Mouse (Mus musculus): Measurements from ENCODE around the gene Slc17a9. TPM values are rescaled to one million over a fixed set of nuclear protein-coding genes. Genes with fewer than 3 reads are reported as not detected.

Slc17a9 gene
- polyA plus RNA-seq, 1 experiment from 2014 or later: 0.42 TPM

DNA sequence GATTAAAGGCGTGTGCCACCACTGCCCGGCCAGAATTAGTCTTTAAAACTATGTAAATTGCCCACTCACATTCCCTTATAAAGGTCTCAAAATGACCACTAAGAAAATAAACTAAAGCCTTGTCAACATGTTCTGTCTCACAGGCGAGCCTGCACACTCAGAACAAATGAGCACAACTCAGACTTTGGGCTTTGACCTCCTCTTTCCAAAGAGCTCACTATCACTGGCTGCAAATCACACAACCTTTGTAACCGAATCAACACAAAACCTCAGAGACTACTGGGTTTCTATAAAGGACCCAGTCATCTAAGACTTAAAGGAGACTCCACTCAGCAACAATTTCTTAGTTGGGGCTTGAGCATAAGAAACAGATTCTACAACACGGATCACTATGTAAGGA, 24.6 kb upstream of the Slc17a9 start:
- H3K4me1 ChIP-seq (ENCODE audit: control insufficient read depth, insufficient read depth, low read length): peaks cover 19% of the 10 kb centered on the region
- H3K36me3 ChIP-seq (ENCODE audit: control insufficient read depth, insufficient read depth, low read length): no peaks in the 10 kb centered on the region
- no peaks in the 10 kb centered on the region for H3K9me3 ChIP-seq (ENCODE audit: control insufficient read depth, low read length)
- no peak for DNase-seq (ENCODE audit: low spot score)
- peak overlapping the region; percentile 93 for H3K4me2 ChIP-seq (ENCODE audit: low read depth)
- no peaks in the 10 kb centered on the region for H3K27me3 ChIP-seq (ENCODE audit: control insufficient read depth, insufficient read depth, low read length)
- WGBS: 82% methylated on average over 5 of the region's 5 CpGs
- H3K9ac ChIP-seq (ENCODE audit: low read length): 0 out of 2 replicates have a peak overlapping the region, but pooled peaks have one; percentile 15
- H3K27ac ChIP-seq (ENCODE audit: low read depth, low read length): no peak overlapping the region
- no peak for ATAC-seq (ENCODE audit: insufficient read depth, low FRiP score, low TSS enrichment)
- peak overlapping the region; percentile 90 for H3K4me3 ChIP-seq (ENCODE audit: low read depth, low read length)

DNA sequence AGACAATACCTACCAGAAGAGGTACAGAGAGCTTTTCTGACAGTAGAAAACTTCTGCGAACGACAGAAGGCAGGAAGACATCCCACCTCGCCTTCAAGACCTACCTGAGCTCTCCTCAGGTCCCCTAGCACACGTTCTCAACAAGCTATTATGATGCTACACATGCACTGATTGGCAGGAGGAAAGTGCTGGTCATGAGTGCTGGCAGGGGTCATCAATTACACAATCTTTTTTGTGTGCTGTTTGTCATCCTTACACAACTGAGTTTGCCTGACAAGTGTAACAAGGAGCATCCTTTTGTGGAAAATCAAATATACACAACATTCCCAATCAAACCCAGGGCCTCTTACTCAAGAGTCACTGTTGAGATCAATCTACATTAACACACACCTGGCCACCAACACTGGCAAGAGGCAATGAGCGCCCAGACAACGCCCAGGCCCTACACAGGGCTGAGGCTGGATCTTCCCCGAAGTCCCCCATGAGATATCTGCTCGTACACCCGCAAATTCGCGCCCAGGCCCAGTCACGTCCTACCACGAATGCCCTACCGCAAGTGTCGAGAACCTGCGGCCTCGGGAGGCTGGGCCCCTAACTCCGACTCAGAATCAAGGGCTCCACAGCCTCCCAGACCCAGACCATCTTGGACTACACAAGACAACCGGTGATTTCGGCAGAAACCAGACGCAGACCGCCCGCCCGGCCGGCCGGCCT, 23.9 kb upstream of the Slc17a9 start:
- 7% methylated on average over 26 of the region's 26 CpGs for WGBS
- DNase-seq (ENCODE audit: low spot score): no peak
- Histone ChIP-seq H3K9me3 (ENCODE audit: control insufficient read depth, low read length) (no peaks in the 10 kb centered on the region), H3K9ac (ENCODE audit: low read length) (peak overlapping the region; percentile 97), H3K4me2 (ENCODE audit: low read depth) (peak overlapping the region; percentile 93), H3K36me3 (ENCODE audit: control insufficient read depth, insufficient read depth, low read length) (no peaks in the 10 kb centered on the region), H3K4me3 (ENCODE audit: low read depth, low read length) (peak overlapping the region; percentile 90), H3K27ac (ENCODE audit: low read depth, low read length) (peak overlapping the region; percentile 85), H3K4me1 (ENCODE audit: control insufficient read depth, insufficient read depth, low read length) (peaks cover 19% of the 10 kb centered on the region), H3K27me3 (ENCODE audit: control insufficient read depth, insufficient read depth, low read length) (no peaks in the 10 kb centered on the region)
- ATAC-seq (ENCODE audit: insufficient read depth, low FRiP score, low TSS enrichment): peak; percentile 8; the same call in 1 of the 2 replicates

DNA sequence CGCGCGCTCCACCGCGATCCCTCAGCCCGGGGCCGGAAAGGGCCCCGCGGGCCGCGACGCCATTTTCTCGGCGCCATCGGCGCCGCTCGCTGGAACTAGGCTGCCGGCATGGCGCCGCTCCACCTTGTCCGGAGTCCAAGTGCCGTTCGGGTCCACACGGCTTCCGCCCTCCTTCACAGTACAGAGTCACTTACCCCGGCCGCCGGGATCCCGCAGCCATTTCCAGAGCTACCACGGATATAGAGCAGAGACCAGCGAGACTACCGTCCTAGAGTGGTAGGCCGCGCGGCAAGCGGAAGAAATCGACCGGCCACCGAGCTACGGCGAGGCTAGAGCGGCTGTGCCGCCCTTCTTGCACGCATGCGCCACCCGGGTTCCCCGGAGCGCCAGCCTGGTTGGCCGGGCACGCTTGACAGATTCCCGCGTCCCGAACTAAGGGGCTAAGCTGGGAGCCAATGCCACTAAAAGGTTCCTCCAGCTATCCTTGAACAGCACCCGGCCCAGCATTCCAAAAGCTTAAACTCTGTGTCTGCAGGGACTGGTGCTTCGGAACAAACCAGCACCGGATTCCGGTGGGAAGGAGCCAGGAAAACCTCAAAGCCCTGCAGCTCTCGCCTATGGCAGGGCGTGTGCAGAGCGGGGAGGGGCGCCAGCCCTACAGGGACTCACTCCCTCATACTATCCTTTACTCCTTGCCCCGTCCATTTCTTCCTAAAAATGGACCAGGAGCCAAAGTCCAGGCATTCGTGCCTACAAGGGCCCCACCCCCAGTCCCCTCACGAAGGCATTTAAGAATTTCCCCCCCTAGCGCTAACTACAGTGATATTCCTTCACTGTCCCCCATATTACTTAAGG, 23.1 kb upstream of the Slc17a9 start:
- ATAC-seq (ENCODE audit: insufficient read depth, low FRiP score, low TSS enrichment) (peak; percentile 95), DNase-seq (ENCODE audit: low spot score) (peak; percentile 93)
- Histone ChIP-seq H3K4me1 (ENCODE audit: control insufficient read depth, insufficient read depth, low read length) (peaks cover 19% of the 10 kb centered on the region), H3K9me3 (ENCODE audit: control insufficient read depth, low read length) (no peaks in the 10 kb centered on the region), H3K27me3 (ENCODE audit: control insufficient read depth, insufficient read depth, low read length) (no peaks in the 10 kb centered on the region), H3K27ac (ENCODE audit: low read depth, low read length) (peak overlapping the region; percentile 85), H3K36me3 (ENCODE audit: control insufficient read depth, insufficient read depth, low read length) (no peaks in the 10 kb centered on the region), H3K9ac (ENCODE audit: low read length) (peak overlapping the region; percentile 97), H3K4me3 (ENCODE audit: low read depth, low read length) (peak overlapping the region; percentile 90), H3K4me2 (ENCODE audit: low read depth) (peak overlapping the region; percentile 93)
- WGBS: under 1% methylated on average over 66 of the region's 66 CpGs

DNA sequence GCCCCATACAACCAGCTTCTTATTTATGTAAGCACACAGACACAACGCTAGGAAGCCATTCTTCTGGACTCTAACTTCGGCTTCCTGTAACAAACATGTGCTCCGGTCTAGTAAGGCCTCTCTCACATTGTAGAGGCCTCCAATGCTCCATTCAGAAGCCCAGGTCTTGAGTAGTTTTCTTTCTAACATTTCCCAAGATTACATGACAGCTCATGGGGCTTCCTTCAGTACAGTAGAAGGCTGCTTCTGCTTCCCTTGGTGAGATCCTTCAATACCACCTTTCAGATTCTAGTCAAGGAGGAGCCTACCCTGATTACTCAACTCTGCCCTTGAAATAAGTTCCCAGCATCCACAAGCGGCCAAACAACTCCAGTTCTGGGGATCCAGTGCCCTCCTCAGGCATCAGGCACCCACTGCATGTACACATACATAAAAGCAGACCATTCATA, 22.3 kb upstream of the Slc17a9 start:
- no peak for ATAC-seq (ENCODE audit: insufficient read depth, low FRiP score, low TSS enrichment)
- no peak for DNase-seq (ENCODE audit: low spot score)
- Histone ChIP-seq H3K9me3 (ENCODE audit: control insufficient read depth, low read length) (no peaks in the 10 kb centered on the region), H3K4me1 (ENCODE audit: control insufficient read depth, insufficient read depth, low read length) (peaks cover 19% of the 10 kb centered on the region), H3K27me3 (ENCODE audit: control insufficient read depth, insufficient read depth, low read length) (no peaks in the 10 kb centered on the region), H3K9ac (ENCODE audit: low read length) (peak overlapping the region; percentile 97), H3K4me2 (ENCODE audit: low read depth) (peak overlapping the region; percentile 75), H3K4me3 (ENCODE audit: low read depth, low read length) (peak overlapping the region; percentile 90), H3K36me3 (ENCODE audit: control insufficient read depth, insufficient read depth, low read length) (no peaks in the 10 kb centered on the region), H3K27ac (ENCODE audit: low read depth, low read length) (peak overlapping the region; percentile 85)
- 34% methylated on average over 4 of the region's 4 CpGs for WGBS

DNA sequence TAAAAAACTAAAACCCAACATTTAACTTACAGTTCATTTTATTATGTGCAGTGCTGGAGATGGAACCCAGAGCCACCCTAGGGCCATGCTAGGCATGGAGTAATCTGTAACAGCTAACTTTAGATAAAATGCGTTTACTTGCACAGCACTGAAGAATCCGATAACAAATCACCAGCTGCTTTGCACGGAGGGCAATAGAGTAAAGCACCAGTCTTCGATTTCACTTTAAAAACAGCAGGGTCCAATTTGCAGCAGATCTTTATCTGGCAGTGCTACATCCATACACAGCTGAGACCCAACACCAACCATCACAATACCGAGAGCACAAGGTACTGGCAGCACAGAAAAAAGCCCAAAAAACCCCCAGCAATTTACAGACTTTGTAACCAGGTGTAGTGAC, 21.9 kb upstream of the Slc17a9 start:
- Histone ChIP-seq H3K27me3 (ENCODE audit: control insufficient read depth, insufficient read depth, low read length) (no peaks in the 10 kb centered on the region), H3K36me3 (ENCODE audit: control insufficient read depth, insufficient read depth, low read length) (no peaks in the 10 kb centered on the region), H3K4me2 (ENCODE audit: low read depth) (no peak overlapping the region), H3K27ac (ENCODE audit: low read depth, low read length) (no peak overlapping the region), H3K4me1 (ENCODE audit: control insufficient read depth, insufficient read depth, low read length) (peaks cover 19% of the 10 kb centered on the region), H3K9me3 (ENCODE audit: control insufficient read depth, low read length) (no peaks in the 10 kb centered on the region), H3K4me3 (ENCODE audit: low read depth, low read length) (no peak overlapping the region), H3K9ac (ENCODE audit: low read length) (no peak overlapping the region)
- ATAC-seq (ENCODE audit: insufficient read depth, low FRiP score, low TSS enrichment): no peak
- WGBS: 82% methylated on average over 5 of the region's 5 CpGs
- DNase-seq (ENCODE audit: low spot score): no peak

DNA sequence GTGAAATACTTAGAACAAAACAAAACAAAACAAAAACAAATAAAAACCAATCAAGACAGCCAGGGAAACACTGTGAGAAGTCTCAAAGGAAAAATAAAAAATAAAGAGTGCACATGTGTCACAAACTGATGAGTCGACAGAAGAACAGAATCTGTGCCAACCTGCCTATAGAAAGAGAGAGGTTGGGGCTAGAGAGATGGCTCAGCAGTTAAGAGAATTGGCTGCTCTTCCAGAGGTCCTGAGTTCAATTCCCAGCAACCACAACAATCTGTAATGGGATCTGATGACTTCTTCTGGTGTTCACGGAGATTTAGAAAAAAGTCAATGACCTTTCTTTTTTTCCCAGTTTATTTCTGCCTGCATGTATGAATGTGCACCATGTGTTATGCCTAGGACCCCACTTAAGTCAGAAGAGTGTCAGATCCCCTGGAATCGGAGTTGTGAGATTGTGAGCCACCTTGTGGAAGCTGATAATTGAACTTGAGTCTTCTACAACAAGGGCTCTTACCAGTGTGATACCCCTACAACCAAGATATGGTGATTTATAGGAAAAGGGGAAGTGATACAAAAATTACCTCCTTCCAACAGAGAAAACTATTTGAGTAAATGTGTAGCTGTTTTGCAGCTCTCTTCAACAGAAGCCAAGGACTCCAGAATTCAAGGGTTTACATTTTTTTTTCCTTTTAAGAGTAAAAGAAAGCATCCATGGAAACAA, 21.3 kb upstream of the Slc17a9 start:
- H3K36me3 ChIP-seq (ENCODE audit: control insufficient read depth, insufficient read depth, low read length): no peaks in the 10 kb centered on the region
- no peak overlapping the region for H3K4me2 ChIP-seq (ENCODE audit: low read depth)
- ATAC-seq (ENCODE audit: insufficient read depth, low FRiP score, low TSS enrichment): no peak
- WGBS: 88% methylated on average over 3 of the region's 3 CpGs
- no peak overlapping the region for H3K4me3 ChIP-seq (ENCODE audit: low read depth, low read length)
- no peak overlapping the region for H3K27ac ChIP-seq (ENCODE audit: low read depth, low read length)
- peaks cover 19% of the 10 kb centered on the region for H3K4me1 ChIP-seq (ENCODE audit: control insufficient read depth, insufficient read depth, low read length)
- no peak for DNase-seq (ENCODE audit: low spot score)
- no peaks in the 10 kb centered on the region for H3K27me3 ChIP-seq (ENCODE audit: control insufficient read depth, insufficient read depth, low read length)
- H3K9me3 ChIP-seq (ENCODE audit: control insufficient read depth, low read length): no peaks in the 10 kb centered on the region
- H3K9ac ChIP-seq (ENCODE audit: low read length): no peak overlapping the region

DNA sequence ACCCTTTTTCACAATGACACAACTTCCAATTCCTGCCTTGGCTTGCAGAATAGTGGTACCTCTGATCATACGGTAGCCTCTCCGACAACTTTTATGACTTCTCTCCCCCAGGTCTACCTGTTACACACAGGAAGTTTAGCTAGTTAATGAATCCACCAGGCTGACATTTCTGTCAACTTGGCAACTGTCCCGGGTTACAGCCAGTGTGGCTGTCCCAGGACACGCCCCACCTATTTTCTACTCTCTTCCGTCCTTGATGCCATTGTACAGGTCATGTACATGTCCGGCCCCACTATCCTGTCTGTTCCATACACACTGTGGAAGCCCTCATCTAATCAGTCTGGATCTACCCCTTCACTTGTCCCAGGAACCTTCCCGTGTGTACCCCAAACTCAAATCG, 20.5 kb upstream of the Slc17a9 start:
- DNase-seq (ENCODE audit: low spot score): no peak
- peaks cover 19% of the 10 kb centered on the region for H3K4me1 ChIP-seq (ENCODE audit: control insufficient read depth, insufficient read depth, low read length)
- no peaks in the 10 kb centered on the region for H3K36me3 ChIP-seq (ENCODE audit: control insufficient read depth, insufficient read depth, low read length)
- no peaks in the 10 kb centered on the region for H3K27me3 ChIP-seq (ENCODE audit: control insufficient read depth, insufficient read depth, low read length)
- H3K27ac ChIP-seq (ENCODE audit: low read depth, low read length): no peak overlapping the region
- H3K9me3 ChIP-seq (ENCODE audit: control insufficient read depth, low read length): no peaks in the 10 kb centered on the region
- no peak overlapping the region for H3K4me3 ChIP-seq (ENCODE audit: low read depth, low read length)
- no peak for ATAC-seq (ENCODE audit: insufficient read depth, low FRiP score, low TSS enrichment)
- WGBS: 92% methylated on average over 8 of the region's 8 CpGs
- H3K9ac ChIP-seq (ENCODE audit: low read length): no peak overlapping the region
- no peak overlapping the region for H3K4me2 ChIP-seq (ENCODE audit: low read depth)

DNA sequence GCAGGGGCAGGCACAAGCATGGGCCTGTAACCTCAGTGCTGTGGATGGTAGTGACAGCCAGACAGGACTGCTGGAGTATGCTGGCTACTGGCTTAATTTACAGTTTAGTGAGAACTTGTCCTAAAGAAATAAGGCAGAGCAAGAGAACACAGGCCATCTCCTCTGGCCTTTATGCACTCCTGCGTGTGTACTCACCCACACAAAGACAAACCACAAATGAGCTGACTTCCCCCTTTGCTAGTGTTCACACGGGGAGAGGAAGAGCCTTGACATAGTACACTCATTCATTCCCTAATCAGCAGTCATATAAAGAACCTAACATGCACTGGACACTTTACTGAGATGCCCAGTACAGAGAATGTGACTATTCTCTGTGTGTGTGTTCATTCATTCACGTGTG, 20.0 kb upstream of the Slc17a9 start:
- H3K4me2 ChIP-seq (ENCODE audit: low read depth): no peak overlapping the region
- H3K4me3 ChIP-seq (ENCODE audit: low read depth, low read length): no peak overlapping the region
- no peak overlapping the region for H3K9ac ChIP-seq (ENCODE audit: low read length)
- no peaks in the 10 kb centered on the region for H3K36me3 ChIP-seq (ENCODE audit: control insufficient read depth, insufficient read depth, low read length)
- H3K4me1 ChIP-seq (ENCODE audit: control insufficient read depth, insufficient read depth, low read length): peaks cover 16% of the 10 kb centered on the region
- ATAC-seq (ENCODE audit: insufficient read depth, low FRiP score, low TSS enrichment) (no peak), DNase-seq (ENCODE audit: low spot score) (no peak)
- no peaks in the 10 kb centered on the region for H3K27me3 ChIP-seq (ENCODE audit: control insufficient read depth, insufficient read depth, low read length)
- 86% methylated on average over 3 of the region's 3 CpGs for WGBS
- H3K9me3 ChIP-seq (ENCODE audit: control insufficient read depth, low read length): no peaks in the 10 kb centered on the region
- no peak overlapping the region for H3K27ac ChIP-seq (ENCODE audit: low read depth, low read length)
